ENCODE assay signal across 8 mouse cellular contexts in genomic region chr1:119048547-119048946, GRCm38 (mm10). TPM values are rescaled to one million over a fixed set of nuclear protein-coding genes. Genes with fewer than 3 reads are reported as not detected.
DNase-seq lines count a peak whose midpoint lies in the region; ATAC-seq lines count a peak whose summit lies in the region.

No protein-coding gene starts in this region.

- peak overlapping the region; percentile 88 for H3K4me2 ChIP-seq in heart, embryonic 15.5 days
- peak overlapping the region; percentile 96 for H3K4me2 ChIP-seq in hindbrain, embryonic 15.5 days

- H3K4me1 ChIP-seq in heart, embryonic 15.5 days (replicated peaks): peaks cover 42% of the 10 kb centered on the region
- peaks cover 53% of the 10 kb centered on the region for H3K4me1 ChIP-seq in hindbrain, embryonic 15.5 days (replicated peaks)

- H3K9me3 ChIP-seq in heart, embryonic 15.5 days (replicated peaks): no peaks in the 10 kb centered on the region
- no peaks in the 10 kb centered on the region for H3K9me3 ChIP-seq in hindbrain, embryonic 15.5 days

- H3K4me3 ChIP-seq in heart, embryonic 15.5 days: peak overlapping the region; percentile 57; the same call in 1 of the 2 replicates
- H3K4me3 ChIP-seq in hindbrain, embryonic 15.5 days: peak overlapping the region; percentile 54

- DNase-seq in heart, adult 11 months: no peak
- peak; percentile 32 for DNase-seq in embryo, embryonic 11 days
- DNase-seq in neural tube, embryonic 10.5 days (ENCODE audit: extremely low spot score, low spot score): peak; percentile 60
- DNase-seq in right cerebral cortex, postnatal 4 days: no peak
- DNase-seq in thymus, postnatal 36 days: no peak

- H3K9ac ChIP-seq in heart, embryonic 15.5 days: no peak overlapping the region; the same call in 1 of the 2 replicates
- peak overlapping the region; percentile 35 for H3K9ac ChIP-seq in hindbrain, embryonic 15.5 days

- H3K27ac ChIP-seq in heart, embryonic 15.5 days: no peak overlapping the region
- peak overlapping the region; percentile 56 for H3K27ac ChIP-seq in hindbrain, embryonic 15.5 days (replicated peaks)

- WGBS in heart, embryonic 15.5 days: 27% methylated on average over 6 of the region's 6 CpGs
- 3% methylated on average over 6 of the region's 6 CpGs for WGBS in hindbrain, embryonic 15.5 days

- H3K36me3 ChIP-seq in heart, embryonic 15.5 days: no peaks in the 10 kb centered on the region
- no peaks in the 10 kb centered on the region for H3K36me3 ChIP-seq in hindbrain, embryonic 15.5 days

- no peak for ATAC-seq in heart, embryonic 15.5 days (replicated peaks; ENCODE audit: insufficient number of reproducible peaks, insufficient read depth, low FRiP score, low read depth)
- no peak for ATAC-seq in hindbrain, embryonic 15.5 days (ENCODE audit: low FRiP score, low read depth)
- ATAC-seq in megakaryocyte, adult 5-6 weeks (ENCODE audit: poor library complexity, severe bottlenecking): no peak

- peaks cover 48% of the 10 kb centered on the region for H3K27me3 ChIP-seq in heart, embryonic 15.5 days
- H3K27me3 ChIP-seq in hindbrain, embryonic 15.5 days: peaks cover 26% of the 10 kb centered on the region

RNA-seq across cellular contexts. Expression of gene Gli2, which starts 4.9 kb away (rescaled TPM):
- polyA plus RNA-seq in heart, embryonic 15.5 days (2015; fragmentation: Nextera tagmentation; extraction: Ambion mirVana): 3.6 and 3.9 TPM in 2 replicates
- polyA plus RNA-seq in hindbrain, embryonic 15.5 days (2015; fragmentation: Nextera tagmentation; extraction: Ambion mirVana): 2.5 TPM in 2 replicates
- total RNA-seq in megakaryocyte, adult 5-6 weeks (2015): not detected in 2 replicates
- not detected in 2 replicates for total RNA-seq in megakaryocyte, adult 5-6 weeks (2017)

Comparison
In these comparisons a context has a peak if more than half of its experiments do, and no peak if none do; other contexts are left out.
1. DNase-seq: peak in embryo, embryonic 11 days (single experiment) and neural tube, embryonic 10.5 days (single experiment); none in heart, adult 11 months (single experiment), right cerebral cortex, postnatal 4 days (single experiment) and thymus, postnatal 36 days (0 of 2).